Mouse (Mus musculus) spleen, adult 2 months (tissue): ENCODE measurements around the gene U2af1. TPM values are rescaled to one million over a fixed set of nuclear protein-coding genes. Genes with fewer than 3 reads are reported as not detected.

ENCODE experiments used
- DNase-seq, 2 experiments: peaks; one replicate each; pipeline versions ENCODE4 v3.0.0 to v3.0.0-alpha.2; 2012 to 2021; ENCODE audit warnings: low spot score in 2 of 2, low read depth in 1 of 2
- H3K27ac ChIP-seq: fragments of 200-500 bp; 2 replicates; pipeline ENCODE4 v1.5.1; 2012; ENCODE audit warnings: low read length, inconsistent platforms; ENCODE audit not compliant: insufficient read depth
- H3K27me3 ChIP-seq: fragments of 200-500 bp; 2 replicates; pipeline ENCODE4 v1.6.1; 2012; ENCODE audit warnings: mild to moderate bottlenecking, moderate library complexity, low read length, inconsistent platforms; ENCODE audit not compliant: control insufficient read depth, insufficient read depth
- H3K36me3 ChIP-seq: fragments of 200-500 bp; 2 replicates; pipeline ENCODE4 v1.6.1; 2012; ENCODE audit warnings: mild to moderate bottlenecking, low read length, inconsistent platforms; ENCODE audit not compliant: control insufficient read depth, insufficient read depth
- H3K4me1 ChIP-seq: fragments of 200-500 bp; 2 replicates; pipeline ENCODE4 v1.6.1; 2011; ENCODE audit warnings: inconsistent platforms; ENCODE audit not compliant: control insufficient read depth, insufficient read depth, insufficient read length
- H3K4me3 ChIP-seq: fragments of 200-500 bp; 2 replicates; pipeline ENCODE4 v1.5.1; 2011; ENCODE audit warnings: mild to moderate bottlenecking, inconsistent platforms; ENCODE audit not compliant: insufficient read depth, insufficient read length; ENCODE audit errors: extremely low read depth
- CTCF ChIP-seq: fragments of 200-500 bp; IDR thresholded peaks from 2 replicates; pipeline ENCODE4 v1.5.1; 2011; ENCODE audit warnings: mild to moderate bottlenecking, inconsistent platforms; ENCODE audit not compliant: insufficient read depth, insufficient read length, insufficient replicate concordance; ENCODE audit errors: extremely low read depth
- POLR2A ChIP-seq: fragments of 200-500 bp; IDR thresholded peaks from 2 replicates; pipeline ENCODE4 v1.6.1; 2011; ENCODE audit warnings: low read depth, low read length, inconsistent platforms
- WGBS: fragments of 180-500 bp; shearing (Covaris S2); methylation state at CpG from one replicate; pipeline ENCODE4 v1.1.7; 2018; 5-methylcytosine and 5-hydroxymethylcytosine counted together
- polyA plus RNA-seq: library from polyadenylated mRNA; depleted of rRNA; stranded (reverse); fragments of >200 nt; gene quantifications from 2 replicates; pipeline ENCODE4 v1.2.3, GENCODE M21; 2012

Gene U2af1
- polyA plus RNA-seq, 1 experiment = 36.2 TPM

- Histone ChIP-seq H3K36me3 (no peaks in the 10 kb centered on the region), H3K27ac (no peak overlapping the region), H3K4me3 (no peak overlapping the region), H3K27me3 (no peaks in the 10 kb centered on the region), H3K4me1 (no peaks in the 10 kb centered on the region)
- 82% methylated on average over 7 of the region's 7 CpGs for WGBS
- TF ChIP-seq POLR2A = no peak
- TF ChIP-seq CTCF = no peak
- DNase-seq = no peak
Measured at GRCm38 (mm10) chr17:31694023-31694376, 35.3 kb upstream of the U2af1 start.

DNA sequence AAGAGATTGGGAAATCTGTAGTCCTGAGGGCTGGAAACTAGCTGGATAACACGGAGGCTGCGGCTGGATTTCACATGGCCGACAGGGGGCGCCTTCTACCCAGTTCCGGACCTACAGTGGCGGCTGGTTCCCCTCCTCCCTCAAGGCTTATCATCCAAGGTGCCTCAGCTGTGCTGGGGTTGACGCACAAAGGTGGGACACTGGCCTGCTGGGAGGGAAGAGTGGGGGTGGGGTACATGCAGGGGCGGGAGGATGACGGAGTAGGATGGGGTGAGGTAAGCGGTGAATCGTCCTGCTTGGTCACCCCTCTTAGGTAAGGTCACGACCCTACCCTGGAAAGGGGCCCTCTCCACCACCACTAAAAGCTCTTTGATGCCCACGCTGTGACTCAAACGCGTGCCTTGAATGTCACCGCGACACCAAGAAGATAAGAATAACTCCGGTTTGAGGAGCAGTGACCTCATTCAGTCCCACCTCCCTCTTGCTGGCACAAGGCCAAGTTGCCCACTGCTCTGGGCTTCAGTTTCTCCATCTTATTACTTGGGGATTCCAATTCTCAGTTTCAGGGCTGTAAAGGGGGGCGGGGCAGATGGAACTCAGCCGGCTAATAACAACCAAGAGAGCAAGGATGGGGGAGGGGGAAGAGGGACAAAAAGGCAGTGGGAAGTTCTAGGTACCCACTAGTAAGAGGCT, 34.8 kb upstream of the U2af1 start:
- TF ChIP-seq CTCF (peak; percentile 89), POLR2A (no peak)
- WGBS = 8% methylated on average over 20 of the region's 20 CpGs
- H3K36me3 ChIP-seq = no peaks in the 10 kb centered on the region
- no peak overlapping the region for H3K27ac ChIP-seq
- no peaks in the 10 kb centered on the region for H3K27me3 ChIP-seq
- H3K4me1 ChIP-seq = no peaks in the 10 kb centered on the region
- DNase-seq = peak; percentile 52 to 74
- H3K4me3 ChIP-seq = no peak overlapping the region

- Histone ChIP-seq H3K4me1 (no peaks in the 10 kb centered on the region), H3K36me3 (no peaks in the 10 kb centered on the region), H3K27ac (no peak overlapping the region), H3K4me3 (no peak overlapping the region), H3K27me3 (no peaks in the 10 kb centered on the region)
- no peak for DNase-seq
- 46% methylated on average over 5 of the region's 5 CpGs for WGBS
- no peak for TF ChIP-seq CTCF
- TF ChIP-seq POLR2A = no peak
Measured at GRCm38 (mm10) chr17:31692918-31693317, 34.2 kb upstream of the U2af1 start.

DNA sequence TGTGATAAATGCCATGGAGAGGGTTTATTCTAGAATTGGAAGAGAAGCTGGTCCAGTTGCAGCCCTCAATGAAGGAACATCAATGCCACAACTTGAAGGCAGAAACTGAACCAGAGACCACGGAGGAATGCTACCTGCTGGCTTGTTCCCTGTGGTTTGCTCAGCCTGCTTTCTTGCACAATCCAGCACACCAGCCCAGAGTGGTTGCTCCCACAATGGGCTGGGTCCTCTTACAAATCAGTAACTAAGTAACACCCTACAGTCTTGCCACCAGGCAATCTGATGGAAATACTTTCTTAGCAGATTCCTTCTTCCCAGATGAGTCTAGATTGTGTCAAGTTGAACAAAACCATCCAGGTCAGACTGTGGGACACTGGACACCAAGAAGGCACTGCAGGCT, 30.9 kb upstream of the U2af1 start:
- 56% methylated on average over 1 of the region's 1 CpGs for WGBS
- no peaks in the 10 kb centered on the region for H3K4me1 ChIP-seq
- no peak overlapping the region for H3K27ac ChIP-seq
- H3K27me3 ChIP-seq = no peaks in the 10 kb centered on the region
- no peak overlapping the region for H3K4me3 ChIP-seq
- no peak for TF ChIP-seq CTCF
- TF ChIP-seq POLR2A = no peak
- no peaks in the 10 kb centered on the region for H3K36me3 ChIP-seq
- no peak for DNase-seq

DNA sequence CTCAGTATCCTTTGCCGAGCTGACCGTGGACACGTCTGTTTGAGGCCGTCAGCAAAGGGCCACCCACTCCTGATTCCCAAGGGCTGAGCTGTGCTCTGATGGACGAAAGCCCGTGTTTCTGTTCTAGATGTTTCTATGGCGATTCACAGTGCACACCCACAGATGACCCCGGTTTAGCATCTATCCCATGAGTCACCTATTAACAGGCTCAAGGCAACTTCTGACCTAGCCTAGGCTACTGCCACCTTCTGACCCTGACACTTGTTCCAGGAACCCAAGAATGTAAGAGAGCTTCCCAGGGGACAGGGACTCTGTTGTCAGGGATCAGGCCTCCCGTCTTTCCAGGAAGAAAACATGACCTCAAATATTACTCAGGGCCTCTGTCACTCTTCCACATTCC, 29.4 kb upstream of the U2af1 start:
- H3K4me1 ChIP-seq = no peaks in the 10 kb centered on the region
- H3K27ac ChIP-seq = no peak overlapping the region
- H3K36me3 ChIP-seq = no peaks in the 10 kb centered on the region
- no peaks in the 10 kb centered on the region for H3K27me3 ChIP-seq
- no peak for DNase-seq
- WGBS = 87% methylated on average over 9 of the region's 9 CpGs
- no peak overlapping the region for H3K4me3 ChIP-seq
- no peak for TF ChIP-seq CTCF
- TF ChIP-seq POLR2A = no peak

DNA sequence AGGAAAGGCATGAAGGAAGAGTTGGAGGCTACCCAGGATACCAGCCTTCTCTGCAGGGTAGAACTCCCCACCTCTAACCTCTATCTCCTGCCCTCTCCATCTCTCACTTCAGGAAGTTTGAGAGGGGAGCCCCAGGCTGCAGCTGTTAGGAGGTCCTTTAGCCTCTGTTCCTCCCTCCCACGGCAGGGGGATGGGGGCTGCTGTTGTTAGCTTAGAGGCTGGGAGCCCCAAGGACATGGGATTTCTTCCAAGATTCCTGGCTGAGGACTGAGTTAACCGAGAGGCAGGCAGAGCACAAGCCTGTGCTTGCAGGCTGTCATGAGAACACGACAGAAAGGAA, 27.5 kb upstream of the U2af1 start:
- no peak for DNase-seq

DNA sequence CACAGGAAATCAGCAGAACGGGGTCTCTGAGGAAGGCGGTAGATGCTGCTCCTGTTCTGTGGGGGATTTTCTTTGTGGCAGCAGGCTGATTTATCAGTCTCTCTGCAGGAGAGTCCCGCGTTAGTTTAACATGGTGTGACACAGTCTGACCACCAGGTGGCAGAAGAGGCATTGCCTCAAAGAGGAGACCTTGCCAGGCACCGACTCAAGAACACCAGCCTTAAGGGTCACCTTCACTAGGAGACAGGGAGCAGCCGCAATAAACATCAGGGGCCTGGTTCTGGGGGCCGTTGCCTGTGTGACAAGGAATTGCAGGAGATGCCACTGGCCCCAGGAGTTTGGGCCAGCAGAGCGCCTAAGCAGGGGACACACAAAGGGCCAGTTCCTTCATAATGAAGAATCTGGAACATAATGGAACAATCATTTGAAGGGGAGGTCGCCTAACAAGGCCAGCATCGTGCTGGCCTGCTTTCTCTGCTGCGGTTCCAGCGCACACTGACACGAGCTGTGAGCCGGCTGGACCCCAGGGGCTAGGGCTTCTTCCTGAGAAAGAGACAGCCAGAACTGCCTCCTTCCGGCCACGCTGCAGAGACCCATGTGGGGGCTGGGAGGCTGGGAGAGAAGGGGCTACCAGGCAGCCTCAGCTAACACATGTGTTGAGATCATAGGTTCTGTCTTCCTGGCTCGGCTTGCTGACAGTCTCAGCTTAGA, 27.0 kb upstream of the U2af1 start:
- no peaks in the 10 kb centered on the region for H3K27me3 ChIP-seq
- DNase-seq = peak; percentile 68 to 77
- H3K4me3 ChIP-seq = no peak overlapping the region
- H3K36me3 ChIP-seq = no peaks in the 10 kb centered on the region
- no peak overlapping the region for H3K27ac ChIP-seq
- no peaks in the 10 kb centered on the region for H3K4me1 ChIP-seq
- 19% methylated on average over 17 of the region's 17 CpGs for WGBS
- TF ChIP-seq POLR2A (no peak), CTCF (peak; percentile 89; the same call in 1 of the 2 replicates)

More for the DNA sequence above, 27.5 kb upstream of the U2af1 start:
- WGBS = 51% methylated on average over 3 of the region's 3 CpGs
- H3K4me3 ChIP-seq = no peak overlapping the region
- TF ChIP-seq POLR2A (no peak), CTCF (no peak)
- no peaks in the 10 kb centered on the region for H3K27me3 ChIP-seq
- no peak overlapping the region for H3K27ac ChIP-seq
- H3K36me3 ChIP-seq = no peaks in the 10 kb centered on the region
- H3K4me1 ChIP-seq = no peaks in the 10 kb centered on the region
